Mouse (Mus musculus): ENCODE data around the gene Atxn7l3b. TPM values are rescaled to one million over a fixed set of nuclear protein-coding genes. Genes with fewer than 3 reads are reported as not detected.
A peak's percentile ranks its signal among the peaks of the same experiment; 100 is the strongest.
"Not testable (repeated sequence)": the region's sequence is repeated elsewhere in the genome, so short reads cannot be mapped to it uniquely, and the experiment has no call there.

Atxn7l3b gene
- 294 TPM in 2 replicates for polyA plus RNA-seq (2014; fragmentation: Nextera tagmentation; extraction: Ambion mirVana)

DNA sequence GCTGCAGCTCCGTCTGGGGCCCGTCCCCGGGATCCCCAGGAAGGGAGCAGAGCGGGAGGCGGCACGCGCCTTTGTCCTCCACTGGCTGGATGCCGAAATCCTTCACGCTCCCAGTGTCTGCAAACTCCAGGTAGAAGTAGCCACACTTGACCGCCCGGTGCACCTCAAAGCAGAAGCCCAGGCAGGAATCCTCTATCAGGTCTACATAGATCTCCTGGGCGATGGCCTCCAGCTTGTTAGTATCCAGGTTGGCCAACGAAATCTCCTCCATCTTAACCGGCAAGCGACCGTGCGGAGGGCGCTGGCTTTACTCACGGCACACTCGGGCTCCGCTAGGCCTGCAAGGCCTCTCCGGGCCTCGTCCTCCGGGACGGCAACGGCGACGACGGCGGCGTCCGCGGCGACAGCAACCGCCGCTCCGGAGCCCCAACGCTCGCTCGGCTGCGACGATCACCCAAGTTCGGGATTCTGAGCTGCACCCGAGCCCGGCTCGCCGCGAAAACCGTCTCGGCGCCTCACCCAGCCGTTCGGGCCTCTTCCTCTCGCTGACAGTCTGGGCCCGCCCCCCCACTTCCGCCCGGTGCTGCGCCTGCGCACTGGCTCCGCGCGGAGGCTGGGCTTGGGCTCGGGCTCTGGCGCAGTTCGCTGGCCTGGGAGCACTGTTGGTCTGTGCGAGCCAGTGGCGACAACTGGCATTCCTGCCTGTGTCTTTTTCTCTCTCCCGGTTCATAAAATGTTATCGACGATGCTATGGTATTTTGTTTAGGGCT lies at the start of gene Atxn7l3b:
Gene Atxn7l3b, minus strand, starts transcription at position 550 of the 770 bp plus-strand sequence.
- peaks cover 22% of the 10 kb centered on the region for H3K4me1 ChIP-seq (ENCODE audit: control insufficient read depth, insufficient read depth, low read length)
- WGBS: 1% methylated on average over 70 of the region's 70 CpGs
- H3K27me3 ChIP-seq (ENCODE audit: control insufficient read depth, insufficient read depth, low read length): no peaks in the 10 kb centered on the region
- peak within 1 kb of the TSS; percentile 57 for H3K4me2 ChIP-seq
- peak within 1 kb of the TSS; percentile 78 for H3K4me3 ChIP-seq (ENCODE audit: low read depth, low read length)
- ATAC-seq (ENCODE audit: low FRiP score) (peak; percentile 100), DNase-seq (ENCODE audit: low spot score, missing footprints) (peak; percentile 99)
- peak within 1 kb of the TSS; percentile 95 for H3K9ac ChIP-seq (ENCODE audit: low read length)
- H3K9me3 ChIP-seq (ENCODE audit: control insufficient read depth, low read length): no peaks in the 10 kb centered on the region
- peaks cover 16% of the 10 kb centered on the region for H3K36me3 ChIP-seq (ENCODE audit: control insufficient read depth, insufficient read depth, low read length)
- H3K27ac ChIP-seq (ENCODE audit: low read depth, low read length): peak within 1 kb of the TSS; percentile 76

DNA sequence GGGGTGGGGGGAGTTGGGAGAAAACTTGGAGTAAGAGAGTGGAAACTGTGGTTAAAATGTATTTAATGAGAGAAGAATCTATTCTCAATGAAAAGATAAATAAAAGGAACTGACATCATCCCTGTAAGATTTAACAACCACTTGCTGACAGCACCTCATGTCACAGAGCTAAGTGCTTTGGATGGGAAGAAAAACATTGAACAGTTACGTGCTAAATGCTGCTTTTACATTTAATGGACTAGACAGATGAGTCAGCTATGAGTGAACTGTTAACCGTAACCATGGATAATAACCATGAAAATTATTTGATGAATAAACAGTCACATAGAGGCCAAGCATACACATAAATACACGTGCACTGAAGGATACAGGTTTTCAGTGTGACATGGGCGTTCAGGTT lies 48.8 kb upstream of the Atxn7l3b start:
- H3K36me3 ChIP-seq (ENCODE audit: control insufficient read depth, insufficient read depth, low read length): no peaks in the 10 kb centered on the region
- DNase-seq (ENCODE audit: low spot score, missing footprints): no peak
- no peak overlapping the region for H3K4me2 ChIP-seq
- H3K4me3 ChIP-seq (ENCODE audit: low read depth, low read length): no peak overlapping the region
- H3K27me3 ChIP-seq (ENCODE audit: control insufficient read depth, insufficient read depth, low read length): no peaks in the 10 kb centered on the region
- H3K27ac ChIP-seq (ENCODE audit: low read depth, low read length): no peak overlapping the region
- no peak for ATAC-seq (ENCODE audit: low FRiP score)
- WGBS: 91% methylated on average over 4 of the region's 4 CpGs
- no peak overlapping the region for H3K9ac ChIP-seq (ENCODE audit: low read length)
- no peaks in the 10 kb centered on the region for H3K4me1 ChIP-seq (ENCODE audit: control insufficient read depth, insufficient read depth, low read length)
- H3K9me3 ChIP-seq (ENCODE audit: control insufficient read depth, low read length): no peaks in the 10 kb centered on the region

DNA sequence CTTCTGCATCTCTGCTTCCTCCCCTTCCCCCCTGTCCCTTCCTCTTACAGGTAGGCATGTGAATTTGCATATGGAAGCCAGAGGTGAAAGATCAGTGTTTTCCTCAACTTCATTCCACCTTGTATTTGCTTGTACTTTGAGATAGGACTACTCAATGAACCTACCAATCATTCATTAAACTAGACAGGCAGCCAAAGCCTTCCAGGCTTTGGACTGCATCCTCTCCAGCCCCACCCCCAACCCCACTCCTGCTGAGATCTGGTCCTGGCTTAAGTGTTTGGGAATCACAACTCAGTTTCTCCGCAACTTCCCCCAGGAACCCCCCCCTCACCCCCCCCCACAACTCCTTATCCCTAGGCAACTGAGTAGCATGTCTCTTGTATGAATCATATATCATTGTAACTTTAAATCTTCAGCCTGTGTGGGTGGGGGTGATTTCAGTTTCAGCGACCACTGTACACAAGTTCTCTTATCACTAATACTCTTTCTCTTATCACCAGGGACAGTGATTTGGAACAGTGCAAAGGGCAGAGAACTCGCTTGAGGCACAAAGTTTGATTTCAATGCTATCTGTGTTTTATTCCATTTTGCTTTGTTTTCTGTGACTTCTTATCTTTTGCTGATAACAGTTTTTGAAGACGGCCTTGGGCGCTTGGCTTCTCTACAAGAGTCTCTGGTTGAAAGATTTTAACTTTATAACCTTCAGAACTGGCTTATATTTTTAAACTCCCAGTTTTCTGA lies 44.7 kb upstream of the Atxn7l3b start:
- H3K36me3 ChIP-seq (ENCODE audit: control insufficient read depth, insufficient read depth, low read length): no peaks in the 10 kb centered on the region
- no peak for ATAC-seq (ENCODE audit: low FRiP score)

DNA sequence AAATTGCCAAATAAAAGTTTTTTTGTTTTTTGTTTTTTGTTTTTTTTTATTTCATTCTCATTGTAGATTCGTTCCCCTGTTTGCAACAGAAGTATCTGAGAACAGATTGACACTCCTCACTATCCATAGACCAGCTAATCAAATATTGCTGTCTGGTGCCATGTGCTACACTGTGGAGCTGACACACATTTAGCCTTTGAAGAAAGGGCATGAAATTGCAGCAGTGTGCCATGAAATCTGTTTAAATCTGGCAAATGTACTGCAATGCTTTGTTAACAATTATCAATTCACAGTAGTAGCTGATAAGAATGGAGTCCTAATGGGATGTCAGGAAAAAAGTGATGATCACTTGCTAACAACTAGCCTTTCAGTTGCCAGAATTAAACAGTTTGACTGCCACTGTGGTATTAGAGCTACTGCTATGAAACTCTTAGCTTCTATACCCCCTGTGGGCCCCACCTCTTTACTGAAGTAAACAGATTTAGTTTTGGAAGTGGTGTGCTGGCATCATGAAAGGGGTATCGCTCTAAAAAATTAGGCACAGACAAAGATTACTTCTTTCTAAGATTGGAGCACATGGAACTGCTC lies 41.3 kb upstream of the Atxn7l3b start:
- DNase-seq (ENCODE audit: low spot score, missing footprints): no peak
- H3K27ac ChIP-seq (ENCODE audit: low read depth, low read length): no peak overlapping the region

More for the DNA sequence above, 44.7 kb upstream of the Atxn7l3b start:
- WGBS: 69% methylated on average over 5 of the region's 5 CpGs
- Histone ChIP-seq H3K27ac (ENCODE audit: low read depth, low read length) (no peak overlapping the region), H3K9ac (ENCODE audit: low read length) (no peak overlapping the region), H3K4me2 (no peak overlapping the region), H3K4me3 (ENCODE audit: low read depth, low read length) (no peak overlapping the region), H3K27me3 (ENCODE audit: control insufficient read depth, insufficient read depth, low read length) (no peaks in the 10 kb centered on the region), H3K4me1 (ENCODE audit: control insufficient read depth, insufficient read depth, low read length) (no peaks in the 10 kb centered on the region), H3K9me3 (ENCODE audit: control insufficient read depth, low read length) (no peaks in the 10 kb centered on the region)
- DNase-seq (ENCODE audit: low spot score, missing footprints): no peak

DNA sequence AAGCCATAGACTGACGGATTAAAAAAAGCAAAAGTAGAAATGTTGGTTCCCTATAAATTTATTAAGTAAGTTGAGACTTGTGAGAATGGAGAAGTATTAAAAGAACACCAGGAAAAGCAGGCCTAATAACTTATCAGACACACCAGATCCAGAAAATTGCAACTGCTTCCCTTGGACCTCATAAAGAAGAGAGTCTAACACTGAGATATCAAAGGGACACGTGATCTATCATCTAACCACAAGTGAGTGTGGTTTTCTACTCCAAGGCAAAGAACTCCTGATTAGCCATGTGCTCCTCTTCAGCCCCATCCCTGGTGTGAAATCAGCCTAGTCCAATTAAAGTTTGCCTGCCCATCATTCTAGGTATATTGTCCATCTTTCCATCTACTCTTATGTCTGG lies 38.8 kb upstream of the Atxn7l3b start:
- Histone ChIP-seq H3K27me3 (ENCODE audit: control insufficient read depth, insufficient read depth, low read length) (no peaks in the 10 kb centered on the region), H3K27ac (ENCODE audit: low read depth, low read length) (no peak overlapping the region), H3K9ac (ENCODE audit: low read length) (no peak overlapping the region), H3K4me2 (no peak overlapping the region), H3K4me3 (ENCODE audit: low read depth, low read length) (no peak overlapping the region), H3K4me1 (ENCODE audit: control insufficient read depth, insufficient read depth, low read length) (no peaks in the 10 kb centered on the region), H3K36me3 (ENCODE audit: control insufficient read depth, insufficient read depth, low read length) (no peaks in the 10 kb centered on the region), H3K9me3 (ENCODE audit: control insufficient read depth, low read length) (no peaks in the 10 kb centered on the region)
- ATAC-seq (ENCODE audit: low FRiP score): no peak
- no peak for DNase-seq (ENCODE audit: low spot score, missing footprints)
- 84% methylated on average over 2 of the region's 2 CpGs for WGBS

More for the DNA sequence above, 41.3 kb upstream of the Atxn7l3b start:
- ATAC-seq (ENCODE audit: low FRiP score): no peak
- Histone ChIP-seq H3K4me1 (ENCODE audit: control insufficient read depth, insufficient read depth, low read length) (no peaks in the 10 kb centered on the region), H3K27me3 (ENCODE audit: control insufficient read depth, insufficient read depth, low read length) (no peaks in the 10 kb centered on the region), H3K4me2 (no peak overlapping the region), H3K9me3 (ENCODE audit: control insufficient read depth, low read length) (no peaks in the 10 kb centered on the region), H3K9ac (ENCODE audit: low read length) (no peak overlapping the region), H3K36me3 (ENCODE audit: control insufficient read depth, insufficient read depth, low read length) (no peaks in the 10 kb centered on the region), H3K4me3 (ENCODE audit: low read depth, low read length) (no peak overlapping the region)
- 71% methylated on average over 2 of the region's 2 CpGs for WGBS

DNA sequence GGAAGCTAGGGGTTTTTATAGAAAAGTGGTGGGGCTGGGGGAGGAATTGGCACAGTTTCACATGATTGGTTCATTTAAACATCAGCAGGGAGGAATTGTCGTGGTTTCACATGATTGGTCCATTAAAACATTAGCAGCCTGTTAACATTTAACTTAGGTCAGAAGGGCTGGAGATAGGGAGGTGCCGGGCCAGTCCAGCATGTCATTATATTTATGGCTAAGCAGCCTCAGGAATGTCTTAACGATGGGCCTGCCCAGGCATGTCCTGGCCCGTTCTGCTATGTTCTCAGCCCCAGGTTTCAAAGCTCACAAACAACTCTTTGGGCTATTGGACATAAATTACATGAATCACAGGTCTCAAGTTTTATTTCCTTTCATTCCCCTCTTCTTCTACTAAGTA lies 33.4 kb upstream of the Atxn7l3b start:
- H3K4me1 ChIP-seq (ENCODE audit: control insufficient read depth, insufficient read depth, low read length); H3K4me3 ChIP-seq (ENCODE audit: low read depth, low read length); H3K36me3 ChIP-seq (ENCODE audit: control insufficient read depth, insufficient read depth, low read length); H3K4me2 ChIP-seq; H3K9me3 ChIP-seq (ENCODE audit: control insufficient read depth, low read length); H3K9ac ChIP-seq (ENCODE audit: low read length); H3K27ac ChIP-seq (ENCODE audit: low read depth, low read length); ATAC-seq (ENCODE audit: low FRiP score); DNase-seq (ENCODE audit: low spot score, missing footprints); H3K27me3 ChIP-seq (ENCODE audit: control insufficient read depth, insufficient read depth, low read length): not testable (repeated sequence)
- 59% methylated on average over 4 of the region's 4 CpGs for WGBS

DNA sequence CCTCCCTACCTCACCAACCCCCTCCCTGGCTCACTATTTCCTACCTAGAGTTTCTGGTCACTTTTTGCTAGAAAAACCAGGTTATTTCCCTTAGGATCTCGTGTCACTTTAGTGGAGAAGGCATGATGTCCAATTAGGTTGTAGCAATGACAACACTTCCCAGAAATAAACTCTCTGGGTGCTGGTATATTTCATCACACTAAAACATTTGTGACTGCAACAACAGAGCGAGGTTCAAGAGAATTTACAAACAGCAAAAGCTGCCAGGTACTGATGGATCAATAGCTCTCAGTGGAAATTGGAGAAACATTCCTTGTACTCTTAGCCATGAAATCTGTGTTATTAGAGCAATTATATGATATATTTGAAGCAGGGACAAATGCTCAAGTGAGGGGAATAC lies 25.3 kb upstream of the Atxn7l3b start:
- H3K4me3 ChIP-seq (ENCODE audit: low read depth, low read length): no peak overlapping the region
- WGBS: 73% methylated on average over 2 of the region's 2 CpGs
- H3K36me3 ChIP-seq (ENCODE audit: control insufficient read depth, insufficient read depth, low read length): no peaks in the 10 kb centered on the region
- no peaks in the 10 kb centered on the region for H3K27me3 ChIP-seq (ENCODE audit: control insufficient read depth, insufficient read depth, low read length)
- H3K27ac ChIP-seq (ENCODE audit: low read depth, low read length): no peak overlapping the region
- no peaks in the 10 kb centered on the region for H3K9me3 ChIP-seq (ENCODE audit: control insufficient read depth, low read length)
- no peaks in the 10 kb centered on the region for H3K4me1 ChIP-seq (ENCODE audit: control insufficient read depth, insufficient read depth, low read length)
- DNase-seq (ENCODE audit: low spot score, missing footprints) (no peak), ATAC-seq (ENCODE audit: low FRiP score) (no peak)
- H3K4me2 ChIP-seq: no peak overlapping the region
- no peak overlapping the region for H3K9ac ChIP-seq (ENCODE audit: low read length)

DNA sequence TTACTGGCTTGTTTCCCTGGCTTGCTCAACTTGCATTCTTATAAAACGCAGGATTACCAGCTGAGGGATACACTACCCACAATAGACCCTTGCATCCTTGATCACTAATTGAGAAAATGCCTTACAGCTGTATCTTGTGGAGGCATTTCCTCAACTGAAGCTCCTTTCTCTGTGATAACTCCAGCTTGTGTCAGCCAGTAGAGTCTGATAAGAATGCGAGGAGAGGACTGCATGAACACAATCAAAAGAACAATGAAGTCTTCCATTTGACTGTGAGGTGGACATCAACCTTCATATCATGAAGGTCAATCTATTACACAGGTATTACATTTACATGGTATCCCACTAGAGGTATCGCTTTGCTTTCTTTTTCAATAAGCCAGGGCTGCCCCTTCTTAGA lies 19.7 kb upstream of the Atxn7l3b start:
- Histone ChIP-seq H3K9ac (ENCODE audit: low read length) (no peak overlapping the region), H3K36me3 (ENCODE audit: control insufficient read depth, insufficient read depth, low read length) (no peaks in the 10 kb centered on the region), H3K9me3 (ENCODE audit: control insufficient read depth, low read length) (no peaks in the 10 kb centered on the region), H3K4me3 (ENCODE audit: low read depth, low read length) (no peak overlapping the region), H3K4me1 (ENCODE audit: control insufficient read depth, insufficient read depth, low read length) (no peaks in the 10 kb centered on the region), H3K27me3 (ENCODE audit: control insufficient read depth, insufficient read depth, low read length) (no peaks in the 10 kb centered on the region), H3K27ac (ENCODE audit: low read depth, low read length) (no peak overlapping the region), H3K4me2 (no peak overlapping the region)
- no peak for ATAC-seq (ENCODE audit: low FRiP score)
- DNase-seq (ENCODE audit: low spot score, missing footprints): no peak
- WGBS: 86% methylated on average over 3 of the region's 3 CpGs

DNA sequence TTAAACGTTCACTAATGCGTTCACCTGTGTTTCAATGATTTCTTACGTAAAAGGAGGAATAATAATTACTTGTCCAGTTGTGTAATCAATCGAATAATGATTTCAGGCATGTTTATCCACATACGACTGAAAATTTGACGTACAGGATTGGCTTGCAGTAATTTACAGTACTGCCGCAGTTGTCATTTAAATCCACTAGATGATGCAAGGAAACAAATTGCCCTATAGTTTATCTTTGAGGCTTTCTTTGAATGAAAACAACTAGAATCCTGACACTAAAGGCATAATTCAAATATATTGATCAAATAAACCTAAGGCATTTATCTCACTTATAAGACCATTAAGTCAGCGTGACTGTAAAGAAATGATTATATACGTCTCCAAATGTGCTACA lies 418 bp upstream of the Atxn7l3b start:
- no peaks in the 10 kb centered on the region for H3K9me3 ChIP-seq (ENCODE audit: control insufficient read depth, low read length)

More for the DNA sequence above, 418 bp upstream of the Atxn7l3b start:
- H3K4me2 ChIP-seq: peak overlapping the region; percentile 57
- H3K27ac ChIP-seq (ENCODE audit: low read depth, low read length): no peak overlapping the region
- peak overlapping the region; percentile 95 for H3K9ac ChIP-seq (ENCODE audit: low read length)
- H3K36me3 ChIP-seq (ENCODE audit: control insufficient read depth, insufficient read depth, low read length): peaks cover 16% of the 10 kb centered on the region
- peak overlapping the region; percentile 78 for H3K4me3 ChIP-seq (ENCODE audit: low read depth, low read length)
- WGBS: 46% methylated on average over 9 of the region's 9 CpGs
- DNase-seq (ENCODE audit: low spot score, missing footprints) (peak; percentile 86), ATAC-seq (ENCODE audit: low FRiP score) (no peak; the same call in 1 of the 2 replicates)
- H3K27me3 ChIP-seq (ENCODE audit: control insufficient read depth, insufficient read depth, low read length): no peaks in the 10 kb centered on the region
- H3K4me1 ChIP-seq (ENCODE audit: control insufficient read depth, insufficient read depth, low read length): peaks cover 22% of the 10 kb centered on the region
